Mouse (Mus musculus) liver, embryonic 13.5 days (tissue): Measurements from ENCODE around the gene Ccng2. TPM values are rescaled to one million over a fixed set of nuclear protein-coding genes. Genes with fewer than 3 reads are reported as not detected.
A peak's percentile ranks its signal among the peaks of the same experiment; 100 is the strongest.

Experiments used
- ATAC-seq: fragments of 200-750 bp; cut with Nextera tagmentation; 2 replicates; pipeline ENCODE4 v1.8.0; 2017; ENCODE audit warnings: low read depth, mild to moderate bottlenecking, moderate number of reproducible peaks, moderate library complexity
- DNase-seq: peaks from one replicate; pipeline ENCODE4 v3.0.0; 2022
- H3K27ac ChIP-seq: fragments of 300-500 bp; sonication (generic); 2 replicates; pipeline ENCODE4 v1.5.1; 2015; ENCODE audit warnings: moderate library complexity, mild to moderate bottlenecking, inconsistent platforms
- H3K27me3 ChIP-seq: fragments of 300-500 bp; sonication (generic); 2 replicates; pipeline ENCODE4 v1.6.1; 2015; ENCODE audit warnings: mild to moderate bottlenecking, inconsistent platforms
- H3K36me3 ChIP-seq: fragments of 300-500 bp; sonication (generic); 2 replicates; pipeline ENCODE4 v1.6.1; 2015; ENCODE audit warnings: mild to moderate bottlenecking, inconsistent platforms
- H3K4me1 ChIP-seq: fragments of 300-500 bp; sonication (generic); replicated peaks from 2 replicates; pipeline ENCODE4 v1.6.1; 2015; ENCODE audit warnings: inconsistent platforms
- H3K4me2 ChIP-seq: fragments of 300-500 bp; sonication (generic); 2 replicates; pipeline ENCODE4 v1.6.1; 2015; ENCODE audit warnings: inconsistent platforms, mild to moderate bottlenecking, moderate library complexity
- H3K4me3 ChIP-seq: fragments of 300-500 bp; sonication (generic); replicated peaks from 2 replicates; pipeline ENCODE4 v1.5.1; 2015; ENCODE audit warnings: mild to moderate bottlenecking, inconsistent platforms
- H3K9ac ChIP-seq: fragments of 300-500 bp; sonication (generic); 2 replicates; pipeline ENCODE4 v1.6.1; 2015; ENCODE audit warnings: mild to moderate bottlenecking, inconsistent platforms
- H3K9me3 ChIP-seq: fragments of 300-500 bp; sonication (generic); replicated peaks from 2 replicates; pipeline ENCODE4 v1.6.1; 2016; ENCODE audit warnings: inconsistent platforms
- WGBS: fragments of 180-500 bp; shearing (Covaris S2); methylation state at CpG from one replicate; pipeline ENCODE4 v1.1.7; 2015; ENCODE audit not compliant: insufficient replicate concordance; 5-methylcytosine and 5-hydroxymethylcytosine counted together
- polyA plus RNA-seq: library from polyadenylated mRNA; unstranded; fragments of >200 nt; fragmentation: Nextera tagmentation; extraction: Ambion mirVana; gene quantifications from 2 replicates; pipeline ENCODE4 v1.2.1, GENCODE M21; 2015

Ccng2 gene
- 15.4 and 16.5 TPM in 2 replicates for polyA plus RNA-seq

- ATAC-seq (peak; percentile 91), DNase-seq (peak; percentile 85)
- Histone ChIP-seq H3K4me3 (peak within 1 kb of the TSS; percentile 91), H3K27ac (peak within 1 kb of the TSS; percentile 82), H3K36me3 (peaks cover 13% of the 10 kb centered on the region), H3K4me1 (peaks cover 61% of the 10 kb centered on the region), H3K9me3 (no peaks in the 10 kb centered on the region), H3K27me3 (no peaks in the 10 kb centered on the region), H3K9ac (peak within 1 kb of the TSS; percentile 89), H3K4me2 (peak within 1 kb of the TSS; percentile 96)
- 1% methylated on average over 54 of the region's 54 CpGs for WGBS
These were observed at the start of gene Ccng2 for GRCm38 (mm10) chr5:93266883-93267704. TSS of gene Ccng2 (plus strand) at chr5:93267257.

- no peaks in the 10 kb centered on the region for H3K4me1 ChIP-seq
- H3K9ac ChIP-seq, result no peak overlapping the region
- WGBS, result 66% methylated on average over 3 of the region's 3 CpGs
- H3K27me3 ChIP-seq, result no peaks in the 10 kb centered on the region
- DNase-seq, result no peak
- ATAC-seq, result no peak
- no peaks in the 10 kb centered on the region for H3K9me3 ChIP-seq
- H3K4me3 ChIP-seq, result no peak overlapping the region
- no peak overlapping the region for H3K27ac ChIP-seq
- H3K4me2 ChIP-seq, result no peak overlapping the region
- H3K36me3 ChIP-seq, result no peaks in the 10 kb centered on the region
These were observed 48.7 kb upstream of the Ccng2 start for GRCm38 (mm10) chr5:93218375-93218774.

GRCm38 (mm10) chr5:93221661-93222060 is 45.4 kb upstream of the Ccng2 start:
- 50% methylated on average over 3 of the region's 3 CpGs for WGBS
- Histone ChIP-seq H3K9me3 (no peaks in the 10 kb centered on the region), H3K36me3 (no peaks in the 10 kb centered on the region), H3K4me3 (no peak overlapping the region), H3K27ac (no peak overlapping the region), H3K9ac (no peak overlapping the region), H3K4me1 (peaks cover 7% of the 10 kb centered on the region), H3K27me3 (peaks cover 4% of the 10 kb centered on the region; the same call in 1 of the 2 replicates), H3K4me2 (no peak overlapping the region)
- no peak for ATAC-seq
- no peak for DNase-seq

- no peaks in the 10 kb centered on the region for H3K36me3 ChIP-seq
- no peak overlapping the region for H3K4me3 ChIP-seq
- no peak overlapping the region for H3K27ac ChIP-seq
- WGBS, result 67% methylated on average over 2 of the region's 2 CpGs
- H3K4me2 ChIP-seq, result no peak overlapping the region
- no peak for DNase-seq
- no peak overlapping the region for H3K9ac ChIP-seq
- H3K4me1 ChIP-seq, result peaks cover 23% of the 10 kb centered on the region
- no peak for ATAC-seq
- H3K27me3 ChIP-seq, result peaks cover 4% of the 10 kb centered on the region; the same call in 1 of the 2 replicates
- no peaks in the 10 kb centered on the region for H3K9me3 ChIP-seq
These were observed 42.5 kb upstream of the Ccng2 start for GRCm38 (mm10) chr5:93224549-93224948.

- no peak overlapping the region for H3K9ac ChIP-seq
- peak overlapping the region; percentile 10 for H3K4me2 ChIP-seq
- no peak overlapping the region for H3K4me3 ChIP-seq
- no peaks in the 10 kb centered on the region for H3K9me3 ChIP-seq
- peak; percentile 88 for ATAC-seq
- no peak overlapping the region for H3K27ac ChIP-seq
- WGBS, result 9% methylated on average over 3 of the region's 3 CpGs
- no peaks in the 10 kb centered on the region for H3K36me3 ChIP-seq
- H3K27me3 ChIP-seq, result peaks cover 4% of the 10 kb centered on the region; the same call in 1 of the 2 replicates
- DNase-seq, result peak; percentile 13
- H3K4me1 ChIP-seq, result peaks cover 23% of the 10 kb centered on the region
These were observed 39.9 kb upstream of the Ccng2 start for GRCm38 (mm10) chr5:93227157-93227556.

- Histone ChIP-seq H3K4me3 (no peak overlapping the region), H3K36me3 (no peaks in the 10 kb centered on the region), H3K27me3 (peaks cover 4% of the 10 kb centered on the region; the same call in 1 of the 2 replicates), H3K9ac (no peak overlapping the region), H3K4me1 (peaks cover 41% of the 10 kb centered on the region), H3K9me3 (no peaks in the 10 kb centered on the region), H3K27ac (no peak overlapping the region), H3K4me2 (no peak overlapping the region)
- WGBS, result 45% methylated on average over 2 of the region's 2 CpGs
- ATAC-seq (no peak), DNase-seq (no peak)
These were observed 37.5 kb upstream of the Ccng2 start for GRCm38 (mm10) chr5:93229527-93229926.

- Histone ChIP-seq H3K27me3 (no peaks in the 10 kb centered on the region), H3K4me1 (peaks cover 40% of the 10 kb centered on the region), H3K9ac (no peak overlapping the region), H3K27ac (no peak overlapping the region), H3K4me2 (no peak overlapping the region), H3K36me3 (no peaks in the 10 kb centered on the region), H3K4me3 (no peak overlapping the region), H3K9me3 (no peaks in the 10 kb centered on the region)
- no peak for ATAC-seq
- 60% methylated on average over 3 of the region's 3 CpGs for WGBS
- DNase-seq, result no peak
These were observed 35.3 kb upstream of the Ccng2 start for GRCm38 (mm10) chr5:93231721-93232120.

- DNase-seq (no peak), ATAC-seq (peak; percentile 93)
- H3K4me1 ChIP-seq, result peaks cover 29% of the 10 kb centered on the region
- H3K4me2 ChIP-seq, result no peak overlapping the region
- no peak overlapping the region for H3K4me3 ChIP-seq
- WGBS, result 62% methylated on average over 2 of the region's 2 CpGs
- no peaks in the 10 kb centered on the region for H3K36me3 ChIP-seq
- H3K27me3 ChIP-seq, result no peaks in the 10 kb centered on the region
- no peaks in the 10 kb centered on the region for H3K9me3 ChIP-seq
- no peak overlapping the region for H3K9ac ChIP-seq
- peak overlapping the region; percentile 37; the same call in 1 of the 2 replicates for H3K27ac ChIP-seq
These were observed 34.2 kb upstream of the Ccng2 start for GRCm38 (mm10) chr5:93232838-93233237.

- no peak overlapping the region for H3K27ac ChIP-seq
- WGBS, result 65% methylated on average over 4 of the region's 4 CpGs
These were observed 32.9 kb upstream of the Ccng2 start for GRCm38 (mm10) chr5:93234130-93234529.

GRCm38 (mm10) chr5:93234605-93235004 is 32.5 kb upstream of the Ccng2 start:
- peaks cover 39% of the 10 kb centered on the region for H3K4me1 ChIP-seq
- H3K27ac ChIP-seq, result no peak overlapping the region
- H3K4me3 ChIP-seq, result no peak overlapping the region
- H3K9ac ChIP-seq, result no peak overlapping the region
- 75% methylated on average over 2 of the region's 2 CpGs for WGBS
- ATAC-seq (no peak), DNase-seq (no peak)
- H3K36me3 ChIP-seq, result no peaks in the 10 kb centered on the region
- H3K27me3 ChIP-seq, result no peaks in the 10 kb centered on the region
- no peak overlapping the region for H3K4me2 ChIP-seq
- H3K9me3 ChIP-seq, result no peaks in the 10 kb centered on the region

More at GRCm38 (mm10) chr5:93234130-93234529, 32.9 kb upstream of the Ccng2 start:
- Histone ChIP-seq H3K9me3 (no peaks in the 10 kb centered on the region), H3K27me3 (no peaks in the 10 kb centered on the region), H3K4me3 (no peak overlapping the region), H3K4me2 (no peak overlapping the region), H3K9ac (no peak overlapping the region), H3K4me1 (peaks cover 37% of the 10 kb centered on the region), H3K36me3 (no peaks in the 10 kb centered on the region)
- DNase-seq (no peak), ATAC-seq (no peak)

- Histone ChIP-seq H3K4me1 (peaks cover 52% of the 10 kb centered on the region), H3K27me3 (no peaks in the 10 kb centered on the region), H3K9me3 (no peaks in the 10 kb centered on the region), H3K4me2 (no peak overlapping the region), H3K36me3 (no peaks in the 10 kb centered on the region), H3K4me3 (no peak overlapping the region), H3K27ac (no peak overlapping the region; the same call in 1 of the 2 replicates), H3K9ac (no peak overlapping the region)
- WGBS, result 77% methylated on average over 3 of the region's 3 CpGs
- DNase-seq (no peak), ATAC-seq (no peak)
These were observed 31.2 kb upstream of the Ccng2 start for GRCm38 (mm10) chr5:93235888-93236287.

GRCm38 (mm10) chr5:93236541-93236940 is 30.5 kb upstream of the Ccng2 start:
- 76% methylated on average over 4 of the region's 4 CpGs for WGBS
- Histone ChIP-seq H3K4me3 (no peak overlapping the region), H3K27me3 (no peaks in the 10 kb centered on the region), H3K4me2 (no peak overlapping the region), H3K27ac (no peak overlapping the region), H3K36me3 (no peaks in the 10 kb centered on the region), H3K9ac (no peak overlapping the region), H3K9me3 (no peaks in the 10 kb centered on the region), H3K4me1 (peaks cover 57% of the 10 kb centered on the region)
- ATAC-seq, result no peak
- DNase-seq, result no peak
